Mouse (Mus musculus) heart, postnatal 0 days (tissue): ENCODE results near the gene Gatb. TPM values are rescaled to one million over a fixed set of nuclear protein-coding genes. Genes with fewer than 3 reads are reported as not detected.

Source experiments
- ATAC-seq: fragments of 200-750 bp; cut with Nextera tagmentation; 2 replicates; pipeline ENCODE4 v1.8.0; 2017; ENCODE audit warnings: low read depth, moderate number of reproducible peaks, moderate library complexity; ENCODE audit not compliant: insufficient read depth
- DNase-seq: peaks from one replicate; pipeline ENCODE4 v3.0.0-alpha.2; 2016; ENCODE audit warnings: low spot score
- H3K27ac ChIP-seq: fragments of 300-500 bp; sonication (generic); 2 replicates; pipeline ENCODE4 v1.5.1; 2014; ENCODE audit warnings: low read depth, mild to moderate bottlenecking
- H3K27me3 ChIP-seq: fragments of 300-500 bp; sonication (generic); 2 replicates; pipeline ENCODE4 v1.6.1; 2014; ENCODE audit warnings: low read length, mixed read lengths; ENCODE audit not compliant: control insufficient read depth, insufficient read depth
- H3K36me3 ChIP-seq: fragments of 300-500 bp; sonication (generic); replicated peaks from 2 replicates; pipeline ENCODE4 v1.6.1; 2014; ENCODE audit warnings: low read length, mixed read lengths; ENCODE audit not compliant: control insufficient read depth, insufficient read depth
- H3K4me1 ChIP-seq: fragments of 300-500 bp; sonication (generic); 2 replicates; pipeline ENCODE4 v1.6.1; 2014; ENCODE audit warnings: antibody characterized with exemption; ENCODE audit not compliant: control insufficient read depth, insufficient read depth
- H3K4me2 ChIP-seq: fragments of 300-500 bp; sonication (generic); 2 replicates; pipeline ENCODE4 v1.6.1; 2014; ENCODE audit warnings: low read depth, mild to moderate bottlenecking, low read length, moderate library complexity
- H3K4me3 ChIP-seq: fragments of 300-500 bp; sonication (generic); 2 replicates; pipeline ENCODE4 v1.5.1; 2014; ENCODE audit warnings: low read depth, low read length
- H3K9ac ChIP-seq: fragments of 300-500 bp; sonication (generic); replicated peaks from 2 replicates; pipeline ENCODE4 v1.6.1; 2014; ENCODE audit warnings: low read depth, low read length, mixed read lengths
- H3K9me3 ChIP-seq: fragments of 300-500 bp; sonication (generic); replicated peaks from 2 replicates; pipeline ENCODE4 v1.6.1; 2016; ENCODE audit warnings: low read length; ENCODE audit not compliant: control insufficient read depth
- CTCF ChIP-seq: IDR thresholded peaks from 2 replicates; pipeline ENCODE4 v1.5.1; 2016; ENCODE audit warnings: antibody characterized with exemption, control low read depth, low read depth
- EP300 ChIP-seq: IDR thresholded peaks from 2 replicates; pipeline ENCODE4 v1.6.1; 2016; ENCODE audit warnings: antibody characterized with exemption, low read depth
- WGBS: fragments of 180-500 bp; shearing (Covaris S2); extraction: QIAGEN DNeasy Blood & Tissue Kit; methylation state at CpG from one replicate; pipeline ENCODE4 v1.1.7; 2014; 5-methylcytosine and 5-hydroxymethylcytosine counted together
- polyA plus RNA-seq: library from polyadenylated mRNA; unstranded; fragments of >200 nt; fragmentation: Nextera tagmentation; extraction: Ambion mirVana; gene quantifications from 2 replicates; pipeline ENCODE4 v1.2.1, GENCODE M21; 2015
- total RNA-seq: library from RNA; depleted of rRNA; stranded (reverse); fragments of >200 nt; gene quantifications from 2 replicates; pipeline ENCODE4 v1.2.3, GENCODE M21; 2014; ENCODE audit warnings: low replicate concordance

The Gatb gene
- total and polyA plus RNA-seq, 2 experiments from 2014 or later: 27.9 to 40.3 TPM

DNA sequence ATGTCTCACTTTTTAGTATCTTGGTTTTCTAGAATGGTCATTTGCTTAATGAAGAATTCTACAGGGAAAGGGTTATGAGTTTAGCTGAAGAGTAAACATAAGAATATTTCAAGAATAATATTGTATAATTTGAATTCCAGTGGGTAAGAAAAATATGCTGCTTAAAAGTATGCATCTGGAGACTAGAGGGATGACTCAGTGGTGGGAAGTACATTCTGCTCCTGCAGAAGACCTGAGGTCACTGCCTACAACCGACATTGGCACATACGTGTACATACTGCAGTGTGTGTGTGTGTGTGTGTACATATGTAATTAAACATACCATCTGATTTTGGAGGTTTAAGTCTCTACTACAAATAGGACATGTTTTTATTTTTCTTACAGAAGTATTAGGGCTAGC lies 61.7 kb downstream of the Gatb start:
- 0 out of 2 replicates have a peak overlapping the region, but pooled peaks have one; percentile 2 for H3K27ac ChIP-seq
- peaks cover 28% of the 10 kb centered on the region for H3K4me1 ChIP-seq
- 88% methylated on average over 2 of the region's 2 CpGs for WGBS
- DNase-seq (no peak), ATAC-seq (no peak)
- H3K27me3 ChIP-seq: no peaks in the 10 kb centered on the region
- no peaks in the 10 kb centered on the region for H3K36me3 ChIP-seq
- H3K4me2 ChIP-seq: no peak overlapping the region
- H3K9me3 ChIP-seq: no peaks in the 10 kb centered on the region
- TF ChIP-seq EP300 (no peak), CTCF (no peak)
- no peak overlapping the region for H3K4me3 ChIP-seq
- H3K9ac ChIP-seq: no peak overlapping the region

DNA sequence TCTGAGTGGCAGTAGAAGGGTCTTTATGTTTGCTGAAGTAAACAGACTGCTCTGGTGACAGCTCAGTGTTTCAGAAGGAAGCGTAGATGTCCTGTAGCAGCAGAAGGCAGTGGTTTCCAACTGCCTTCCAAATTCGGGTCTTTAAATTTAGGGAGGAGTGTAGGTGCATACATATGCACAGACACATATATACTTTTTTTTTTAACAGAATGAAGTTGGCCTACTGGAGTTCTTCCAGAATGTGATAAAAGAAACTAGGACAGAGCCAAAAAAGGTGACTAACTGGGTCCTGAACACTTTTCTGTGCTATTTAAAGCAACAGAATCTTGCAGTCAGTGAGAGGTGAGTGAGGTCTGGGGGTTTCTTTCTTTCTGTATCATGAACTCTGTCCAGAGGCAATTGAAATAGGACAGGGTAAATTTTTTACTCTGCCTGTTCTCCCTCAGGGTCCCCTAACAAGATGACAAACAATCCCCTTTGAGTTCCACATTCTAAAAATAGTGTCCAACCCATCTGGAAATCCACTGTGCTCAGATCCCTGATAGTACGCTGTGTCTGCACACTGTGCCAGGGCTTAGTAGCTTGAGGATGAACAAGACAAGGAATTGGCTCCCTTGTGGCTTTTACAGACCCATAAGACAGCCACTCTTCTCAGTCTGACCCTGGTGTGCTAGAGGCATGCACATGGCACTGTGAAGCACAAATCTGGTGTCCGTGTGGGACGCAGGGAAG lies 63.0 kb downstream of the Gatb start:
- TF ChIP-seq CTCF: no peak
- 0 out of 2 replicates have a peak, but pooled peaks have one; percentile 31 for TF ChIP-seq EP300
- no peaks in the 10 kb centered on the region for H3K9me3 ChIP-seq
- peak; percentile 72 for DNase-seq
- WGBS: 44% methylated on average over 5 of the region's 5 CpGs
- peak overlapping the region; percentile 88 for H3K27ac ChIP-seq
- H3K4me3 ChIP-seq: no peak overlapping the region
- peaks cover 28% of the 10 kb centered on the region for H3K4me1 ChIP-seq
- no peaks in the 10 kb centered on the region for H3K36me3 ChIP-seq
- no peak overlapping the region for H3K4me2 ChIP-seq
- ATAC-seq: peak; percentile 67
- no peaks in the 10 kb centered on the region for H3K27me3 ChIP-seq
- H3K9ac ChIP-seq: peak overlapping the region; percentile 18; the same call in 1 of the 2 replicates

DNA sequence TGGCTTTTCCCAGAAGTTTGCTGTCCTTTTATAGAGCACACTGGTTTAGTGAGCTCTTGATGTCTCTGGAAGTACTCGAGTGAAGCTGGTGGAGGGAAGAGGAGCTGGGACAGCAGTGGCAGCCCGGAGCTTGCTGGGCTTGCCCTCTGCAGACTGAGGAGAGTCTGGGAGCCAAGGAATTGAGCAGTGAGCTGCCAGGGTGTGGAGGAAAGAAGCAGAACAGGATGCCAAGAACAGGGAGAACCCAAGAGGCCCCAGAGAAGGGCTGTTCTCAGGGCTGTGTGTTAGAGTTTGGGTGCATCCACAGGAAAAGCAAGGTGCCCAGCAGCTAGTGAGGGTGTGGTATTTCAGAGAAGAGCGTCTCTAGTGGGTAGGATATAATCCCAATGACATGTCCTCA lies 67.8 kb downstream of the Gatb start:
- Histone ChIP-seq H3K27ac (peak overlapping the region; percentile 8; the same call in 1 of the 2 replicates), H3K36me3 (no peaks in the 10 kb centered on the region), H3K4me3 (no peak overlapping the region), H3K4me1 (peaks cover 14% of the 10 kb centered on the region), H3K9me3 (no peaks in the 10 kb centered on the region), H3K9ac (no peak overlapping the region), H3K27me3 (no peaks in the 10 kb centered on the region), H3K4me2 (no peak overlapping the region)
- DNase-seq: no peak
- ATAC-seq: no peak
- WGBS: 63% methylated on average over 3 of the region's 3 CpGs
- TF ChIP-seq EP300: no peak
- no peak for TF ChIP-seq CTCF

DNA sequence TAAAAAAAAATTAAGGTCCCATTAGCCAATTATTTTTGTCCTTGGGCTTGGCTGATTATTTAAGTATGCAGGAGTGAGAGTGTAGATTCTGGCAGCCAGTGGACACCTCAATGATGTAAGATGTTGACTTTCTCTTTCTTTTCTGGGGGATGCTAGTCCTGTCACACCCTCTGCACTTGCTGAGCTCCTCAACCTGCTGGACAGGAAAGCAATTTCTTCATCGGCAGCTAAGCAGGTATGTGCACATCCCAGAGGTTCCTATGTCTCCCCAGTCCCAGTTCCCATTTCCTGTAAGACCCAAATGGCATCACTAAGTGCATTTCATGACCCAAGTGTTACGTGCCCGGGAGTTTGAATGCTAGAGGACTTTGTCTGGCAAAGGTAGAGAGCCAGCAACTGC lies 70.9 kb downstream of the Gatb start:
- 88% methylated on average over 3 of the region's 3 CpGs for whole genome bisulfite sequencing
- Histone ChIP-seq H3K27me3 (no peaks in the 10 kb centered on the region), H3K9ac (no peak overlapping the region), H3K27ac (no peak overlapping the region), H3K9me3 (no peaks in the 10 kb centered on the region), H3K36me3 (0 out of 2 replicates have a peak, but pooled peaks cover 4% of the 10 kb centered on the region), H3K4me2 (no peak overlapping the region), H3K4me1 (no peaks in the 10 kb centered on the region), H3K4me3 (no peak overlapping the region)
- ATAC-seq: no peak
- no peak for DNase-seq
- TF ChIP-seq EP300 (no peak), CTCF (no peak)

DNA sequence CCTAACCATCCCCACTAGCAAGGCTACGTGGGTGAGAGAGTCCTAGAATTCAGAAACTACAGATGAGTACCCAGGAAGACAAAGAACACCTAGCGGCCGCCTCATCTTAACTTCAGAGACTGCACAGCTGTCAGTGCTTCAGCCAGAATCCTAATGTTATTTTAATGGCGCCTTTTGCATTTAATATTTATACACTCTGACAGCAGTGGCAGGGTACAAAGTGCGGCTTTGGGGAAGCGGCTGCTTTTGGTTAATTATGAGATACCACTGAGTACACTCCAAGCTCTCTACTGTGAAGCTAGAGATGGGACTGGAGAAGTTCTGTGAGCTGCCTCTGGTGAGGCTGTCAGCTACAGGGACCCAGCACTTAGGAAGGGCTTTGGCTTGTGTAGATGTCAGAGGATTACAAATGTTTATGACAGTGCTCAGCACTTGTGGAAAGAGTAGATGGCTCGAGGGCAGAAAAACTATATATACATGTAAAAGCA lies 71.6 kb downstream of the Gatb start:
- Histone ChIP-seq H3K4me1 (no peaks in the 10 kb centered on the region), H3K9ac (no peak overlapping the region), H3K27me3 (no peaks in the 10 kb centered on the region), H3K4me2 (no peak overlapping the region), H3K36me3 (0 out of 2 replicates have a peak, but pooled peaks cover 4% of the 10 kb centered on the region), H3K27ac (no peak overlapping the region), H3K9me3 (no peaks in the 10 kb centered on the region), H3K4me3 (no peak overlapping the region)
- WGBS: 83% methylated on average over 7 of the region's 7 CpGs
- TF ChIP-seq CTCF (no peak), EP300 (no peak)
- DNase-seq (no peak), ATAC-seq (no peak)
